10 mouse cellular contexts compared by ENCODE assay signal in genomic region chr10:22816237-22816762, GRCm38 (mm10). TPM values are rescaled to one million over a fixed set of nuclear protein-coding genes. Genes with fewer than 3 reads are reported as not detected.
DNase-seq lines count a peak whose midpoint lies in the region; ATAC-seq lines count a peak whose summit lies in the region.
"Had no signal": no experiment of that assay in that cellular context is flagged by ENCODE, and none has a peak within 500 bp of the region (broad histone marks: within the 10 kb centered on the region; RNA-seq: fewer than 3 reads in every experiment).

No protein-coding gene starts in this region.

- H3K27me3 ChIP-seq in kidney, embryonic 16.5 days (ENCODE audit: insufficient read depth, low read length): peaks cover 8% of the 10 kb centered on the region; the same call in 1 of the 2 replicates
- H3K27me3 ChIP-seq in embryonic facial prominence, embryonic 13.5 days: peaks cover 94% of the 10 kb centered on the region
- H3K27me3 ChIP-seq in limb, embryonic 11.5 days (ENCODE audit: control insufficient read depth, insufficient read depth, low read length): peaks cover 67% of the 10 kb centered on the region
- peaks cover 85% of the 10 kb centered on the region for H3K27me3 ChIP-seq in neural tube, embryonic 15.5 days (replicated peaks)

- no peak for ATAC-seq in kidney, embryonic 16.5 days (ENCODE audit: low FRiP score, low TSS enrichment)
- no peak for ATAC-seq in embryonic facial prominence, embryonic 13.5 days (ENCODE audit: insufficient number of reproducible peaks, insufficient read depth, low FRiP score, low TSS enrichment, low read depth)
- ATAC-seq in limb, embryonic 11.5 days (ENCODE audit: insufficient number of reproducible peaks, low FRiP score, low TSS enrichment, low read depth): no peak
- ATAC-seq in neural tube, embryonic 15.5 days (ENCODE audit: low FRiP score): no peak

- H3K4me1 ChIP-seq in kidney, embryonic 16.5 days (ENCODE audit: insufficient read depth, low read length): peaks cover 33% of the 10 kb centered on the region
- H3K4me1 ChIP-seq in embryonic facial prominence, embryonic 13.5 days: peaks cover 14% of the 10 kb centered on the region; the same call in 1 of the 2 replicates
- peaks cover 11% of the 10 kb centered on the region; the same call in 1 of the 2 replicates for H3K4me1 ChIP-seq in limb, embryonic 11.5 days (ENCODE audit: control insufficient read depth, insufficient read depth, low read length)
- peaks cover 15% of the 10 kb centered on the region for H3K4me1 ChIP-seq in neural tube, embryonic 15.5 days

- peak overlapping the region; percentile 54 for H3K4me2 ChIP-seq in kidney, embryonic 16.5 days (replicated peaks; ENCODE audit: low read depth, low read length)
- H3K4me2 ChIP-seq in embryonic facial prominence, embryonic 13.5 days: peak overlapping the region; percentile 11
- peak overlapping the region; percentile 12; the same call in 1 of the 2 replicates for H3K4me2 ChIP-seq in limb, embryonic 11.5 days (ENCODE audit: low read depth, severe bottlenecking)
- no peak overlapping the region for H3K4me2 ChIP-seq in neural tube, embryonic 15.5 days

- peak overlapping the region; percentile 93 for H3K27ac ChIP-seq in kidney, embryonic 16.5 days (ENCODE audit: low read length)
- no peak overlapping the region for H3K27ac ChIP-seq in embryonic facial prominence, embryonic 13.5 days
- H3K27ac ChIP-seq in limb, embryonic 11.5 days (replicated peaks; ENCODE audit: low read depth, low read length): no peak overlapping the region
- H3K27ac ChIP-seq in neural tube, embryonic 15.5 days (replicated peaks): no peak overlapping the region

- no peak for DNase-seq in kidney, adult 18-20 months
- peak; percentile 55 for DNase-seq in limb, embryonic 11.5 days (ENCODE audit: low spot score)
- DNase-seq in gastrocnemius, adult 18-20 months (ENCODE audit: low spot score): no peak
- DNase-seq in right cerebral cortex, postnatal 36 days (ENCODE audit: low spot score in 2 of 2): no peak
- no peak for DNase-seq in ovary, adult 18-20 months (ENCODE audit: low spot score)
- DNase-seq: layer of hippocampus, postnatal 36 days had no signal

- H3K9me3 ChIP-seq in kidney, embryonic 16.5 days (ENCODE audit: low read length): no peaks in the 10 kb centered on the region
- H3K9me3 ChIP-seq in embryonic facial prominence, embryonic 13.5 days: no peaks in the 10 kb centered on the region
- no peaks in the 10 kb centered on the region for H3K9me3 ChIP-seq in limb, embryonic 11.5 days (ENCODE audit: control insufficient read depth, low read length)
- H3K9me3 ChIP-seq in neural tube, embryonic 15.5 days (replicated peaks): no peaks in the 10 kb centered on the region

- WGBS in kidney, embryonic 16.5 days: 2% methylated on average over 28 of the region's 28 CpGs
- under 1% methylated on average over 28 of the region's 28 CpGs for WGBS in embryonic facial prominence, embryonic 13.5 days
- WGBS in limb, embryonic 11.5 days: under 1% methylated on average over 28 of the region's 28 CpGs
- WGBS in neural tube, embryonic 15.5 days: under 1% methylated on average over 28 of the region's 28 CpGs

- 0 out of 2 replicates have a peak, but pooled peaks cover 4% of the 10 kb centered on the region for H3K36me3 ChIP-seq in kidney, embryonic 16.5 days (ENCODE audit: insufficient read depth, low read length)
- no peaks in the 10 kb centered on the region for H3K36me3 ChIP-seq in embryonic facial prominence, embryonic 13.5 days
- no peaks in the 10 kb centered on the region for H3K36me3 ChIP-seq in limb, embryonic 11.5 days (ENCODE audit: control insufficient read depth, insufficient read depth, low read length)
- no peaks in the 10 kb centered on the region for H3K36me3 ChIP-seq in neural tube, embryonic 15.5 days

- H3K4me3 ChIP-seq in kidney, embryonic 16.5 days (ENCODE audit: low read length): peak overlapping the region; percentile 54
- no peak overlapping the region for H3K4me3 ChIP-seq in embryonic facial prominence, embryonic 13.5 days
- H3K4me3 ChIP-seq in limb, embryonic 11.5 days (ENCODE audit: low read depth, low read length): peak overlapping the region; percentile 8; the same call in 1 of the 2 replicates
- 0 out of 2 replicates have a peak overlapping the region, but pooled peaks have one; percentile 4 for H3K4me3 ChIP-seq in neural tube, embryonic 15.5 days (replicated peaks)

- peak overlapping the region; percentile 75 for H3K9ac ChIP-seq in kidney, embryonic 16.5 days (replicated peaks; ENCODE audit: low read length)
- H3K9ac ChIP-seq in embryonic facial prominence, embryonic 13.5 days: no peak overlapping the region
- H3K9ac ChIP-seq in limb, embryonic 11.5 days (ENCODE audit: low read length): no peak overlapping the region
- H3K9ac ChIP-seq in neural tube, embryonic 15.5 days (replicated peaks): no peak overlapping the region

RNA-seq across cellular contexts. Expression of gene Tcf21, which starts 3.7 kb away (rescaled TPM):
- polyA plus RNA-seq in kidney, embryonic 16.5 days (2015; fragmentation: Nextera tagmentation; extraction: Ambion mirVana): 357 and 367 TPM in 2 replicates
- 1.7 and 1.8 TPM in 2 replicates for polyA plus RNA-seq in embryonic facial prominence, embryonic 13.5 days (2015; fragmentation: Nextera tagmentation; extraction: Ambion mirVana)
- 0.54 TPM in 1 of 2 replicates, not detected in the other for polyA plus RNA-seq in limb, embryonic 11.5 days (2014; fragmentation: Nextera tagmentation; extraction: Ambion mirVana)
- polyA plus RNA-seq in neural tube, embryonic 15.5 days (2015; fragmentation: Nextera tagmentation; extraction: Ambion mirVana): 20.9 TPM in 1 of 2 replicates, not detected in the other
- not detected for total RNA-seq in gastrocnemius, adult 18-20 months (2021)
- total RNA-seq: layer of hippocampus, postnatal 36 days had no signal
- polyA plus RNA-seq: cortical plate, adult 2 months had no signal

Comparison
In these comparisons a context has a peak if more than half of its experiments do, and no peak if none do; other contexts are left out.
1. RNA of gene Tcf21, which starts 3.7 kb away (polyA plus RNA-seq): 357 to 367 TPM in kidney, embryonic 16.5 days; 1.7 to 1.8 TPM in embryonic facial prominence, embryonic 13.5 days, 0.54 TPM in limb, embryonic 11.5 days and 20.9 TPM in neural tube, embryonic 15.5 days; every median in the first group is over 10 times any median in the second.